Mouse (Mus musculus) adrenal gland, postnatal 25 days (tissue): ENCODE measurements around the gene Slc22a17. TPM values are rescaled to one million over a fixed set of nuclear protein-coding genes. Genes with fewer than 3 reads are reported as not detected.

Experiments used
- DNase-seq: peaks from one replicate; pipeline ENCODE4 v3.0.0; 2021; ENCODE audit warnings: mixed read lengths
- microRNA-seq, 2 experiments: library from miRNA; unstranded; fragments of <30 nt; microRNA quantifications; one replicate each; pipeline ENCODE4 v1.2.0; 2021
- total RNA-seq: library from RNA; stranded (reverse); gene quantifications from 2 replicates; pipeline ENCODE4 v1.2.3, GENCODE M21; 2021

Gene Slc22a17
- total RNA-seq, 1 experiment from 2014 or later: 41.6 TPM

DNA sequence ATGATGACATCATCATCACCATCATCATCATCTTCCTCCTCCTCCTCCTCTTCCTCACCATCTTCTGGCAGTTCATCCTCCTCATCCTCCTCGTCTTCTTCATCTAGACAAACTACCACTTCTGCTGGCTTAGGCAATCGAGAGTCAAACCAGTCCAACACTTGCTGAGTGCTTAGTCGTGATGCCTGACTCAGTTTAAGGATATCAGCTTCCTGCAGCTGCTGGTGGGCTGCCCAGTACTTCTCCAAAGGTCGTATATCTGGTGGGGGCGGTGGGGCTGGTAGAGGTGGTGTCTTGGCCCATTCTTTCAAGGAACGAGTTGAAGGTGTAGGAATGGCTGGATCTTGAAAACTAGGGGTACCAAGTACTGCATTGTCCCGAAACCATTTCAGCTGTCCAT lies 56.2 kb downstream of the Slc22a17 start:
- DNase-seq: no peak

Small RNA genes lying within 50 kb of the gene (microRNA-seq; reads per million reads assigned to microRNA genes)
- 0 reads per million in 2 experiments for gene Mir208a

Other genes starting within 250 kb of the Slc22a17 start
- 39.3 and 39.9 TPM in 2 replicates for gene 1700123O20Rik, start 226.9 kb downstream of the Slc22a17 start, total RNA-seq
- 233 and 235 TPM in 2 replicates for gene Acin1, start 226.2 kb downstream of the Slc22a17 start, total RNA-seq
- gene Gm29776, start 214.3 kb downstream of the Slc22a17 start, total RNA-seq: not detected in 2 replicates
- gene Cebpe, start 201.0 kb downstream of the Slc22a17 start, total RNA-seq: not detected in 2 replicates
- 58.4 and 64.6 TPM in 2 replicates for gene Slc7a8, start 131.2 kb downstream of the Slc22a17 start, total RNA-seq
- 1.2 TPM in 1 of 2 replicates, not detected in the other for gene Rnf212b, start 99.0 kb downstream of the Slc22a17 start, total RNA-seq
- 14.8 and 19.0 TPM in 2 replicates for gene Homez, start 42.2 kb downstream of the Slc22a17 start, total RNA-seq
- 19.3 and 23.8 TPM in 2 replicates for gene Ppp1r3e, start 35.6 kb downstream of the Slc22a17 start, total RNA-seq
- 50.0 and 62.2 TPM in 2 replicates for gene Bcl2l2, start 29.8 kb downstream of the Slc22a17 start, total RNA-seq
- 10.0 TPM in 1 of 2 replicates, not detected in the other for gene Gm20521, start 29.7 kb downstream of the Slc22a17 start, total RNA-seq
- gene Pabpn1, start 20.6 kb downstream of the Slc22a17 start, total RNA-seq: 195 and 256 TPM in 2 replicates
- gene Efs, start 13.0 kb upstream of the Slc22a17 start, total RNA-seq: 2.6 and 3.6 TPM in 2 replicates
- gene Il25, start 19.6 kb upstream of the Slc22a17 start, total RNA-seq: not detected in 2 replicates
- gene Cmtm5, start 23.1 kb upstream of the Slc22a17 start, total RNA-seq: 0.49 and 1.2 TPM in 2 replicates
- not detected in 2 replicates for gene Myh6, start 53.8 kb upstream of the Slc22a17 start, total RNA-seq
- gene Gm17428, start 63.8 kb upstream of the Slc22a17 start, total RNA-seq: not detected in 2 replicates
- not detected in 2 replicates for gene Myh7, start 81.5 kb upstream of the Slc22a17 start, total RNA-seq
- 38.3 and 39.8 TPM in 2 replicates for gene Ngdn, start 102.3 kb upstream of the Slc22a17 start, total RNA-seq
- 9.1 and 9.9 TPM in 2 replicates for gene Zfhx2, start 179.2 kb upstream of the Slc22a17 start, total RNA-seq
- 16.2 and 21.6 TPM in 2 replicates for gene Thtpa, start 181.7 kb upstream of the Slc22a17 start, total RNA-seq
- 27.4 and 32.8 TPM in 2 replicates for gene Ap1g2, start 193.5 kb upstream of the Slc22a17 start, total RNA-seq
- gene Jph4, start 203.8 kb upstream of the Slc22a17 start, total RNA-seq: 3.8 and 6.6 TPM in 2 replicates